Mouse (Mus musculus) heart, postnatal 4 days (tissue): ENCODE measurements around the gene Dlg1. TPM values are rescaled to one million over a fixed set of nuclear protein-coding genes. Genes with fewer than 3 reads are reported as not detected.
A peak's percentile ranks its signal among the peaks of the same experiment; 100 is the strongest.

ENCODE experiments used
- DNase-seq: peaks from one replicate; pipeline ENCODE4 v3.0.0; 2021
- total RNA-seq, 2 experiments: library from RNA; stranded (reverse); gene quantifications; 2 replicates each; pipeline ENCODE4 v1.2.3; 2021

Dlg1 gene
- total RNA-seq = 10 to 100 TPM; 42.0 to 43.5 TPM

DNA sequence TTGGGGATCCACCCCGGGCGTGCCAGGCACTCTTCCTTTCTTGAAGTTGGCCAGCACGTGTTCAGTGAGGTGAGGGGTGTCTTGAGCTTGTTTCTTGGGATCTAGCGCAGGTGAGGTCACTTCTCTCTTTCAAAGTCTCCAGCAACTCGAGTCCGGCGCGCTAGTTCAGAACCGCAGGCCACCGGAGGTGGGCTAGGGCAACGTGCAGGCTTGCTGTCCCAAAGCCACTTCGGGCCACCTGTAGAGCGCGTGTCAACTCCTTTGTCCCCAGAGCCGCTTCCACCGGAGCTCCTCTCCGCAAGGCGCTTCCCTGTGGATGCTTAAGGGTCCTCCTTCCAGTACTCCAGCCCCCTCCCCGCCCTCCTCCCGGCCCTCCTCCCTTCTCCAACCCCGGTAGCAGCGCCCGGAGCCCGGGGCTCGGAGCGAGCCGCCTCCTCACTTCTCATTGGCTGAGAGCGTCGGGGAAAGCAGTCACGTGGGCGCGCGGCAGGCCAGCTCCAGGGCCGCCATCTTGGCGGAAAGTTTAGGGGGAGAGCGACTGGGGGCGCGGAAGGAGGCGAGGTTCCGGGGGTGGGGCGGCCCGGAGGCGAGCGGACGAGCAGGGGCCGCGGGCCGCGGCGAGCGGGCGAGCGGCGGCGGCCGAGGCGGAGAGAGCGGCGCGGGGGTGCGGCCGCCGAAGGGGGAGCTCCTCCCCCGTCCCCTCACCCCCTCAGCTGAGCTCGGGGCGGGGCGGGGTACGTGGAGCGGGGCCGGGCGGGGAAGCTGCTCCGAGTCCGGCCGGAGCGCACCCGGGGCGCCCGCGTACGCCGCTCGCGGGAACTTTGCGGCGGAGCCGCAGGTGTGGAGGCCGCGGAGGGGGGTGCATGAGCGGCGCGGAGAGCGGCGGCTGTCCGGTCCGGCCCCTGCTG, at the start of gene Dlg1:
Gene Dlg1 (plus strand): TSS at position 65 of the 908 bp plus-strand sequence.
- DNase-seq = peak; percentile 90

DNA sequence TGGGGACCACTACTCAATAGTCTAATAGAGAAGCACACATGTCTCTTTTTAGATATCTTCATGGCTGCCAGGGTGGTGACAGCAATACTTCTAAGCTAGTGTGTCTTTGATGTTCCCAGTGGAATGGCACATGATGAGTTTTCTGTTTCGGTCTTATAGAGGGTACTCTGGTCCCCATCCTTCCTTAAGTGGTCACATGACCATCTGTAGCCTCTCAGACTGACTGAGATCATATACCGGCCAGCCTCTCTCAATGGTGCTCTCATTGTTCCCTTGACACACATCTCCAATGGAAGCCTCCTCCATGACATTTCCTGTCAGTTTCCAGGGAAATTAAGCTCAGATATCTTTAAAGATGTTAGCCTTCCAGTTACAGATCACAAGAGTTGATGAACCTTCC, 46.9 kb upstream of the Dlg1 start:
- DNase-seq = no peak

DNA sequence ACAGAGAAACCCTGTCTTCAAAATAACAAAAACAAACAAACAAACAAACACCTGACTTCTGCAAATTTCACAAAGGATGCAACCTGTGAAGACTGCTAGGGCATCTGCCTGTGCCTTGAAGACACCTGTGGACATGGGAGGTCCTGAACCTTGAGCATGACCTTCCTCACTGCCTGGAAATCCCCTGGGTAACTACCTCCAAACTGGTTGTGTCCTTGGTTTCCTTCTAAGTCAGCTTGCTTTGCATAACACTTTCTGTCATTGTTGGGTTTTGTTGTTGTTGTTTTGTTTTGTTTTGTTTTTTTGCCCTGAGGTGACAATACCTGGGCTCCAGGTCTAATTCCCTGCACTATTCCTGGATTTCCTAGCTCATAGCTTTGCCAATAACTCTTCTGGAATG, 46.1 kb upstream of the Dlg1 start:
- DNase-seq = no peak

DNA sequence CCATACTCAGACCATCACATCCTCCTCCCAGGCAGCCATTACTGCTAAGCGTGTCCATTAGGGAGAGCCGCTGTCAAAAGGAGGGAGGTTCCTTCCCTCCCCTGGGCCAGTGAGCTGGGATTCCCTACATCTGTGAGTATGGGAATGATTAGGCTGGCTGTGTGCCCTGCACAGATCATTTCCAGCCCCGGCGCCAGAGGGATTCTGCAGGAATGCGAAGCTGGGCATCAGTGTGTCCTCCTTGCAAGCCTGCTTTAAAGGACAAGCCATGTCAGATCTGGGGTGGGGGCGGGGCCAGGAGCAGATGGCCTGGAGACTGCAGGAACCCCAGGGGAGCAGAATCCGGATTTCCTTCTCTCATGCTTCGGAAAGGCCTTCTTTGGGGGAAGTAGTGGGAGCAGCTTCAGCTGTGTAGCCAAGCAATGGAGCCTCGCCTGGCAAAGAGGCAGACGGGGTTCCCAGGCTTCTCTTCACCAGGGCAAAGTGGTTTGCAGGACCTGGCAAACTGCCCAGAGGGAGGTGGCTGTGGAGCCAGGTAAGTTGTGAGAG, 45.3 kb upstream of the Dlg1 start:
- DNase-seq = peak; percentile 80

DNA sequence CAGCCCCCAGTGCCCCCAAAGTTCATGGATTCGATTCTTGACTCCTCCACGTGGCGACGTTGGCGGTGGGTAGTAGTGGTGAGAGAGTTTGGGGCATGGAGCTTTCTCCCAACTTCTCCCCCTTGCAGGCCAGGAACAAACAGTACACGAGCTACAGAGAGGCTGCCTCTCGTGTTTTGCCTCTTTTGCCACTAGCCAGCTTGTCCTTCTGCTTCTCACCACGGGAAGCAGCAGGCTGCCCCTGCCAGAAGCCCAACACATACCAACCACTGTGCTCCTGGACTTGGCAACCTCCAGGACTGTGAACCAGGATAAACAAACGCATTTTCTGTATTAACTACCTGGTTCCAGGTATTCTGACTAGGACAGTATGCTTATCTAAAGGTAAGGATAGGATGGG, 44.6 kb upstream of the Dlg1 start:
- DNase-seq = no peak

DNA sequence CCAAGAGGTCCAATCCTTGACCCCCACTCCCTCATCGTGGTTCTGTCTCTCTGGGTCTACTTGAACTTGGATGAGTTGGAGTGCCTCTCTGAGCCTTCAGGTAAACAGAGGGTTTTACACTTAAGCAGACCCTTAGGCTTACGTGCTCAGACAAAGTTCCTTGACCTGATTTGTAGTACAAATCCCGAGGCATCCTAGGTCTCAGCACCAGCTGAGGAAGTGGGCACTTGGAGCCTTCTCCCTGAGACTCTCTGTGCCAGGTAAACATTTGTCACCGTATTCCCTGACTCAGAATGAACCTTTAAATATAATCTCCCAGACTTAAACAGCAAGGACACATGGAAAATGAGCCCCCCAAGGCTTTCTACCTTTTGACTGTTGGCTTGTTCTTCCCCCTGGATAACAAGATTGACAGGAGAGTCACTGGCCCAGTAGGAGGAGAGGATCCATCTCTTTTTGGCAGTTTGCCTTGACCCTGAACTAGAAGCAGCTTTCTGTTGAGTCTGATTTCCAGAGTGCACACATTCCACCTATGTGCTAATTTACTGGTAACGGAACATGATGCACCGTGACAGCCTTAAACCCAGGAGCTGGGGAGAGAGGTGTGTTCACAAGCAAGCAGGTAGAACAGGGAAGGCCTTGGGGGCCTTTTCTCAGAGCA, 43.4 kb upstream of the Dlg1 start:
- no peak for DNase-seq

DNA sequence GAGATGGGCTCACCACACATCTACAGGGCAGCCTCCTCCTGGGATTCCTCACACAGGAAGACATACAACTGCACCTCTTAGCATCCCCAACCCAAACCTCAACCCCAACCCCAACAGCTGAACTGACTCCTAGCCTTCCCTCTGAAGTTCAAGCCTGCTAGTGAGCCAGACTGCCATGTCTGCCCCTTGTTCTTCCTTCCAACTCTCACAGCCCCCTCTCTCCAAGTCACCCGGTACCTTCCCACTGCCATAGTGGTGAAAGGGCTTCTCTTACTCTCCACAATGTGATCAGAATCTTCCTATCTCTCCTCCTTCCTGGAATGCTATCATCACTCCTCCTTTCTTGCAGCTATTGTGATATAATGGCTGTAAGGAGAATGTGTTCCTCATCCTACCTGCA, 40.9 kb upstream of the Dlg1 start:
- no peak for DNase-seq

DNA sequence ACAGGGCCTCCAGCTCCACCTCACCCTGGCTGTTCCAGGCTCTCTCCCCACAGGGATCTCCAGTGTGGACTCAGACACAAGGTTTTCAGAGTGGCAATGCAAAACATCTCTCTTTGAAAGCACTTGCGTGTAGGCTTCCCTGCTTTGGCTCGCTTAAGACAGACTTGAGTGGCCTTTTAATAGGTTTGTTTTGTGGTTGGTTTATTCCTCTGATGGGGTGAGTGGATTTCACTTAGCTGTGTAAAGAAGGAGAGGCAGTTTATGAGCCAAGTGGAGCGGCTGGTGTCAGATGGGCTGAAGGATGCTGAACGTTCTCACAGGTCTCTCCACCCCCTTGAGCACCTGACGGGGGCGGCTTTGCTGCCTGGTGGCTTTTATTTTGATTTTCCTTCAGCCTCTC, 40.1 kb upstream of the Dlg1 start:
- DNase-seq = no peak

DNA sequence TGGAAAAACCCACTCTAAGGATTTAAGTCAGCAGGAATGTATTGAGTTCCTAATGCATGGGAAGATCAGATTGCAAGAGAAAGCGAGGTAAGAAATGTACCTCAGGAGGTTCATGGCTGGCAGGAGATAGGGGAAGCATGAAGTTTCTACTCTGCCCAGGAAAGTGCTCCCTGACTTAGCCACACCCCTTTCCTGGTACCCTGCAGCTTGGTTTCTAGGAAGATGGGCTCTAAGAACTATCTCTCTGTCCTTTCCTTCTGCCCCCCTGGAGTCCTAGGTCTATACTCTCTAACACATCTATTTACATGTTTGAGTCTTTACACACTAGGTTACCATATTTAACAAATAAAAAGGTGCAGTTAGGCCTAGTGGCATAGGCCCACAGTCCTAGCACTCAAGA, 38.5 kb upstream of the Dlg1 start:
- DNase-seq = no peak

DNA sequence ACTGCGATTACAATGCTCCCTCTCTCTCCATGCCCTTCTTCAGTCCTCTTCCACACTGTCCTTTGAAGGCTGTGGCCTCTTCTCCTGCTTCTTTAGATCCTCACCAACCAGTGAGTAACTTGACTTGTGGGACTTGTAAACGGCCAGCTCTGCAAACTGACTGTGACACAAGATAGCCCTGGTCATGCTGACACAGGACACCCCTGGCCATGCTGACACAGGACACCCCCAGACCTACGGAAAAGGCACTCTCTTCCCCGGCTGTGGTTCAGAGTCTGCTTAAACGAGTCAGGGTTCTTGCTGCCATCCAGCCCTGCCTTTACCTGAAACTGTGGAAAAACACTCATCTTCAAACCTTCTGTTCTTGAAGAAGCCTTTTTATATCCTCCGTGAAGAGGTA, 36.9 kb upstream of the Dlg1 start:
- DNase-seq = no peak

DNA sequence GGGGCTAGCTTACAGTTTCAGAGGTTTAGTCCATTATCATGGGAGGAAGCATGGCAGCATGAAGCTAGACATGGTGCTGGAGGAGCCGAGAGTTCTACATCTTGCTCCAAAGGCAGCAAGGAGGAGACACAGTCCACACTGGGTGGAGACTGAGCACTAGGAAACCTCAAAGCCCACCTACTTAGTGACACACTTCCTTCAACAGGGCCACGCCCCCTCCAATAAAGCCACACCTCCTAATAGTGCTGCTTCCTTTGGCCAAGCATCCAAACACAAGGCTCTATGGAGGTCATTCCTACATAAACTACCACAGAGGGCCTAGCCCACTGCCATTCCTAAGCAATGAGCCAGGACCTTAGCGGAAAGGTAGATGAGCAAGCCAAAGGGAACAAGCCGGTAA, 32.9 kb upstream of the Dlg1 start:
- DNase-seq = no peak

DNA sequence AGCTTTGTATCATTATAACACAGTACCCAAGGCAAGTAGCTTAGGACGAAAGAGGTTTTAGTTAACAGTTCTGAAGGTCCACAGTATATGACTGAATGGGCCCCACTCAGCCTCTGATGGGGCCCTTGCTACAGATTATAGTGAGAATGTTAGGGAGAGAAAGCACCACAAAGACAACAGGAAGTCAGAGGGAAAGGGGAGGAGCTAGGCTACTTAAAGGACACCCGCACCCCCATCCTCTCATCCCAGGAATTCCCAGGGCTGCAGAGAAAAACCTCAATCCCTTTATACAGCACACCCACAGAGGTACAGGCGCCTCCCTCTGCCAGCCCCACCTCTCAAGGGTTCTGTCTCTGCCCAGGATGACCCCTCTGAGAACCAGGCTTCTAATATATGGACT, 32.2 kb upstream of the Dlg1 start:
- no peak for DNase-seq

DNA sequence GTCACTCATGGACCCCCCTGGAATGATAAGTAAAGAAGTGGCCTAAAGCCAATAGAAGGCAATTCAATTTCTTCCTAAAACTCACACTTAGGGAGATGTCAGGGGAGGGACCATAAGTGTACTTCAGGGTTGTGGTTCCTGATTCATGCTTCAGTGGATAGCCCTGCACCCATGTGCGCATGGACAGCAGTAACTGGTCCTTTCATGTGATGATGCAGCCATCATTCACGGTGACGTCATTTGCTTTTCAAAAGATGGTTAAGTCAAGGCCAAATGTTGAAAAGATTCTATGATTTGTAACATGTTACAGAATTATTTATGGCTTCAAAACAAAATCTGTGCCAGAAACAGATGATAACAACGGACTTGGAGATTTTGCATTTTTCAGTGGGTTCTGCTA, 28.9 kb upstream of the Dlg1 start:
- DNase-seq = no peak

DNA sequence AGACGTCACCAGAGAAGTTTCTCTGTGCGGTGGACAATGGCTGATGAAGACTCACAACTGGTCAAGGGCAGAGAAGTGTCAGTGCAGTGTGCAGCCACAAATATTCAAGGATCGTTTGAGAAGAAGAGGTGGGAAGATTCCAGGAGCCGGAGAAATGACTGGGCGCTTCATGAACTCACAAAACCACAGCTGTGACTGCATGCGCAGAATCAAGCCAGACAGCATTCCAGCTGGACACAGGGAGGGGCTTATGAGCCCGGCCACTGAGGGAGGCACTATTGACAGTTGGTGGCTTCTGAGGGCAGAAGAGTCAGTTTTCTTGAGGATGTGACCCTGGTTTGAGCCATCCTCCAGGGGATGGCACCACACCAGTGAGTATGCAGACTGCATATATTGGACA, 24.9 kb upstream of the Dlg1 start:
- DNase-seq = peak; percentile 30

DNA sequence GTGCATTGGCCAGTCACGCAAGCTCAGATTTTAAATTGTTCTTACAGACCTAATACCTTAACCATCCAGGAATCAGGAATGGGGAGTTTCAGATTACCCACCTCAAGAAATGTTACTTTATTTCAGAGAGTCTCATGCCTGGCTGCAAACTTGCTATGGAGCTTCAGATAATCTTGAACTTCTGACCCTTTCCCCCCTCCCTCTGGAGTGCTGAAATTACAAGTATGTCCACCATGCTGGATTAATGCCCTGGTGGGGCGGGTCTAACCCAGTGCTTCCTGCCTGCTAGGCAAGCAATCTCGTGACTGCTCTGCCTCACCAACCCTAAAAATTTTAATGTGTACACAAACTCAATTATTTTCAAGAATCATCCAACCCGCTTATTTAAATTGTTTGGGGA, 23.3 kb upstream of the Dlg1 start:
- DNase-seq = peak; percentile 31

DNA sequence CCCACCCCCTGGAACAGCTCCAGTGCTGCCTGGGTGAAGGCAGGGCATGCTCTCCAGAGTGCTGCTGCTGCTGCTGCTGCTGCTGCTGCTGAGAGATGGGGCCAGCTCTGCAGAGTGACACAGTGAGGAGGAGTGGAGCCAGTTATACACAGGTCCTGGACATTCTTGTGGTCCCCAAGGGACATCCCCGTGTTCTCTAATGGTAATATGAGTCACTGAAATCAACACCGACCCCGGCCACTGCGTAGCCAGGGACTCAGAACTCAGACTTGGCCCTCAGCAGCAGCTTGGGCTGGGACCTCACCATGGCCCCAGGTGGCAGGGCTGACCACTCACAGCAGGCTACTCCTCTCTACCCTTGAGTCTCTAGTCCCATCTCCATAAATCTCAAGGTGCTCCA, 21.5 kb upstream of the Dlg1 start:
- no peak for DNase-seq

DNA sequence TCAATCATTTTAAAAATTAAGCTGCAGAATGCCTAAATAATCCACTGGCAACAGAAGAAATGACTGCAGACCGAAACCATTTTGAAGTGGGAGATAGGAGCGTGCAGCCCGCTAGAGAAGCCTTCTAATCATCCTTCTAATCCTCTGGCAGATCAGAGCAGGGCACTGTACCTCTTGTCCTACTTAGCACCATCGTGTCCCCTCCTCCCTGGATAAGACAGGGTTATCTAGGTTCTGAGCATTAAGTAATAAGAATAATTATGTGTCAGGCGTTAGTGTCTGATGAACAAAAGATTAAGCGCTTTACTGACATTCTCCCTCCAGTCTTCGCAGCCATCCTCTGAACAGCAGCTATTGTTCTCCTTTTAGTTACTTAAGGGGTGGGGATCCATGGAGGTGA, 16.0 kb upstream of the Dlg1 start:
- DNase-seq = no peak

DNA sequence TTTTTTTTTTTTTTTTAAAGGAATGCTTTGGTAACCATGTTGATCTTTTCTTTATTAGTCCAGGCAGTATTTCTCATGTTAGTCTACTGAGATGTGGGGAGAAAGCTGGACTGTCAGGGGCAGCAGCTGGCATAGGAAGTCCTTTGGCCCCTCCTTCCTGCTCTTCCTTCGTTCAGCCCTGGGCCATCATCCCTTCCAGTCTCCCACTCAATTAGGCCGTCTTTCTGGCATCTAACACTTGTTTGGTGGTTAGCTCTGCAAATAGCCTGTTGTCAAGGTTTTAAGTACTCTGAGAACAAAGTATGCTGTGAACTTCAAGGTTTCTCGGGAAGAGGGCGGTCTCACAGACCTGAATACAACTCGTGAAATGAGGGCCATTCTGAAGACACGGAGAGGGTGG, 12.5 kb upstream of the Dlg1 start:
- DNase-seq = no peak

DNA sequence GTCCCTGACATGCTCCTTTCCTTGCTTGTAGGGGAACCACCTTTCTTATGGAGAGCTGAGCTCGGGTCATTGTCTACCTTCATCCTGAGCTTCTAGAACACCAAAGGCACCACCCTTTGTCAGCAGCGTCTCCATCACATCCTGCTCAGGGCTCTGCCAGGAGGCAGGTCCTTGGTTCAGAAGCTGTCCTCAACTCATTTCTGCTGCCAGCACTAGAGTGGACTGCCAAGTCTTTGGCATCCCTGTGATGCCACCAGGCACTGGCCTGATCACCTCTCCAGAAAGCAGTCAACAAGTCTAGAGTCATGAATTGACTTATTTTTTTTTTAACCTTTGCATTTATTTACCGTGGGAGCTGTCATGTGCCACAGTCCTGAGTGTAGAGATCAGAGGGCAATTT, 11.7 kb upstream of the Dlg1 start:
- no peak for DNase-seq

DNA sequence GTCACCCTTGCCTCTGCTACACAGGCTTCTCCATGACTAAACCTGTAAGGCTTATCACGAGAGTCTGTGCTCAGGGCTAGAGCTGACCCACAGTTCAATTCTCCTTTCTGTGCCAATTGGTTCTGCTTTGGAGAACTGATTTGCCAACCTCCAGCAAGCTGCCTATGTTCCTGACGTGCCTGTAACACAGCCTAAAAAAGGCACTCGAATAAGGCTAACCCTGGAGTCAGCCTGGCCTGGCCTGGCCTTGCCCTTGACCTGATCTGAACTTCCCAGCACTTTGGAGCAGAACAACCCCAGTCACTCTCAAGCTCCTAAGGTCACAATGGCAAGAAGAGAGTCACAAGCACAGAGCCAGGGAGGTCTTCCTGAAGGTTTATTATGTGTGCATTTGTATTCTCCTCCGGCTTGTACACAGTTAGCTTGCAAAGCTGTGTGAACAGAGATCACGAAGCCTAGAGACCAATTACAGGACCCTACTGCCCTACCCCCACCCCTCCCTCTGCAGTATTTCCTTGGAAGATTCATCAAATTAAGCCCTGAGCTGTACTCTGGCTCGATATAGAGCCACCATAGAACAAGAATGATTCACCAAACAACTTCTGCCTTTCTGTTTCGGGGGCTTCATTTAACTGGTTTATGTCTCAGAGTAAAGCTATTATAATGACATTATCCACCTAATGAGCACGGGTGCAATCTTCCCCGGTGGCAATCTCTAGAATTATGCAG, 11.0 kb upstream of the Dlg1 start:
- DNase-seq = no peak

DNA sequence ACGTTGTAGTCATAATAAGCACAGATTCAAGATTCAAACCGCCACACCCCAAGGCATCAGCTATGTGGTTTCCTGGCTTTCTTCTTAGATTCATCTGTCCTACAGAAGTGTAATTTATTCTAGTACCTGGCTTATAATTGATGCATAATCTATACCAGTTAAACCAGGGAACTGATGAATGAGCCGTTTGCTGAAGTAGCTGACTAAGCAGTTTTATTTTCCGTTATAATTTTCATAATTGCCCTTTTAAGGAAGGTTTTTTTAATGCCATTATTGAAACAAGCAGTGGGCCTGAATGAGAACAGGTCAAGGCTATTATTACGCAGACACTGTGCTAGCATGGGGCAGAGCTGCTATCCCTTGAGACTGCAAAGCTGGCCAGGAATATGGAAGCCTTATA, 9.6 kb upstream of the Dlg1 start:
- DNase-seq = no peak

DNA sequence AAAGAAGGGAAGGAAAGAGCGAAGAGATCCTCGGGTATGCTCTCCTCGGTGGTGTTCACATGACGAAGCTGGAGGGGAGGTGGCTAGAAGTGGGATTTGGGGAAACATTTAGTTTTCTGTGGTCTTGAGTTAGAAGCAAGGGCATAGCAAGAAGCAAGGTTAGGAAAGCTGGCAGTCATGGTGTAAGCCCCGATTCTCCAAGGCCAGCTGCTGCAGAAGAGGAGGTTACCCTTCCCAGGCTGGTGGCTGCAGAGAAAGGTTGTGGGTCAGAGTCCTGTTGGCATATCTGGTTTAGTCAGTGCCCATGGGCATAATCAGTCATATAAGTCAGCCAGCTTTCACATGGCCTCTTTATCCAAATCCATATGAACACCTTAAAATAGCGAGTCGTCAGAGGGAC, 9.2 kb upstream of the Dlg1 start:
- DNase-seq = no peak

DNA sequence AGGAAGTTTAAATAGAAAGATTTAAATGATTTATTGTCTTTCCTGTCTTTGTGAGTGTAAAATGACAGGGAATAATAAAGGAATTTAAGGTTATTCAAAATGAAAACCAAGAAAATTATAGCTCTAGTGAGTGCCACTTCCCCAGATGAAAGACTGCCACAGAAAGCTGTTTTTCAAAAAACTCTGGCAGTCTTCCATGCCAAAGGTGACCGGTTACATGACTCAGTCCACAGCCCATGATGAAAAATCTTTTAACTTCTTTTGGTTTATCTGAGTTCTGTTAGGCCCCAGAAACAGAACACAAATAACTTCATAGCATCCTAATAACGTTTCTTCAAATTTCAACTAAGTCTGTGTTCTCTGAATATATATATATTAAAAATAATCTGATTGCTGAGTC, 7.7 kb upstream of the Dlg1 start:
- DNase-seq = no peak
